Mouse (Mus musculus) heart, embryonic 16.5 days (tissue): Measurements from ENCODE around the gene Lrp8. TPM values are rescaled to one million over a fixed set of nuclear protein-coding genes. Genes with fewer than 3 reads are reported as not detected.

Source experiments
- ATAC-seq: fragments of 200-750 bp; cut with Nextera tagmentation; replicated peaks from 2 replicates; pipeline ENCODE4 v1.8.0; 2017; ENCODE audit warnings: moderate number of reproducible peaks; ENCODE audit not compliant: insufficient read depth, low FRiP score; ENCODE audit errors: extremely low read depth
- H3K27ac ChIP-seq: fragments of 300-500 bp; sonication (generic); 2 replicates; pipeline ENCODE4 v1.5.1; 2014; ENCODE audit warnings: mild to moderate bottlenecking, low read length, control low read depth, moderate library complexity
- H3K27me3 ChIP-seq: fragments of 300-500 bp; sonication (generic); 2 replicates; pipeline ENCODE4 v1.6.1; 2014; ENCODE audit warnings: low read length, mixed read lengths; ENCODE audit not compliant: control insufficient read depth, insufficient read depth
- H3K36me3 ChIP-seq: fragments of 300-500 bp; sonication (generic); 2 replicates; pipeline ENCODE4 v1.6.1; 2014; ENCODE audit not compliant: control insufficient read depth, insufficient read depth
- H3K4me1 ChIP-seq: fragments of 300-500 bp; sonication (generic); 2 replicates; pipeline ENCODE4 v1.6.1; 2014; ENCODE audit warnings: low read length, mixed read lengths; ENCODE audit not compliant: control insufficient read depth, insufficient read depth
- H3K4me2 ChIP-seq: fragments of 300-500 bp; sonication (generic); 2 replicates; pipeline ENCODE4 v1.6.1; 2014; ENCODE audit warnings: low read depth, mild to moderate bottlenecking, control low read depth, low read length
- H3K4me3 ChIP-seq: fragments of 300-500 bp; sonication (generic); 2 replicates; pipeline ENCODE4 v1.5.1; 2014; ENCODE audit warnings: mild to moderate bottlenecking, control low read depth, low read length
- H3K9ac ChIP-seq: fragments of 300-500 bp; sonication (generic); 2 replicates; pipeline ENCODE4 v1.6.1; 2014; ENCODE audit warnings: low read length, control low read depth
- H3K9me3 ChIP-seq: fragments of 300-500 bp; sonication (generic); replicated peaks from 2 replicates; pipeline ENCODE4 v1.6.1; 2016; ENCODE audit warnings: low read length; ENCODE audit not compliant: control insufficient read depth
- WGBS: fragments of 180-500 bp; shearing (Covaris S2); extraction: QIAGEN DNeasy Blood & Tissue Kit; methylation state at CpG from one replicate; pipeline ENCODE4 v1.1.7; 2014; 5-methylcytosine and 5-hydroxymethylcytosine counted together
- polyA plus RNA-seq: library from polyadenylated mRNA; unstranded; fragments of >200 nt; fragmentation: Nextera tagmentation; extraction: Ambion mirVana; gene quantifications from 2 replicates; pipeline ENCODE4 v1.2.1, GENCODE M21; 2015

The Lrp8 gene
- polyA plus RNA-seq, 1 experiment from 2014 or later, result 0.91 TPM

DNA sequence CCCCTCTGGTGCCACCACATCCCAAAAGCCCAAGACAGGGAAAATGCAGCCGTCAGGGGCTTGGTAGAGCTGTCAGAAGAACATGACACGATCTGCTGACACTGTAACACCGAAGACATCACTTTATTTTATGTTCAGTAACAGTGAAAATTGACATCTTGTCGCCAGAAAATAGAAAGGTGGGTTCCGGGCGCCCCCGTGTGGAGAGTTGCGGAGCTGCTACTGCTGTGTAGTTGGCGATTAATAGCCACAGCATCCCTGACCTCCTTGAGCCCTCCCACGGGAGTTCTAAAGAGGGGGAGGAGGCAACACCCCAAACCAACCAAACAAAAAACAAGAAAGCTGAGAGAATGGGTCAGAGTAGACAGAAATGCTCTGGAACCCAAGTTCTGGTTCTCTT is 42.9 kb downstream of the Lrp8 start:
- Histone ChIP-seq H3K4me1 (peaks cover 4% of the 10 kb centered on the region; the same call in 1 of the 2 replicates), H3K4me2 (no peak overlapping the region), H3K36me3 (no peaks in the 10 kb centered on the region), H3K27me3 (peaks cover 31% of the 10 kb centered on the region), H3K4me3 (no peak overlapping the region), H3K9me3 (no peaks in the 10 kb centered on the region), H3K27ac (no peak overlapping the region), H3K9ac (no peak overlapping the region)
- 3% methylated on average over 10 of the region's 10 CpGs for WGBS
- ATAC-seq, result no peak; the same call in 1 of the 2 replicates

DNA sequence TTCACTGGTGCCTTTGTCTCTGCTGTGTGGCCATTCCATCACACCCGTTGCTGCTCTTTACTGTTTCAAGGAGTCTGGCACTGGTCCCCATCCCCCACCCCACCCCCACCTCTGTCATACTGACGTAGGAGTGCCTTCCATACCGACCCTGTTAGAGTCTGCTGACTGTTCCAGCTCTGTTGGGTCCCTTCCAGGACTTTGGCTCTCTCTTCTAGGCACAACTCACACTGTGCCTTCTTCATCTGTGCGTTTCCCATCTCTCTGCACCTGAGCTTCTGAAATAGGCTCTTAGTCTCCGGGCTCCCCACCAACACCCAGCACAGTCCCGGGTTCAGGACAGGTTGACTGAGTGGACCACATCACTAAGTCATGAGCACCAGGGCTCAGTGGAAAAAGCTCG is 44.7 kb downstream of the Lrp8 start:
- H3K4me1 ChIP-seq, result peaks cover 4% of the 10 kb centered on the region; the same call in 1 of the 2 replicates
- no peak for ATAC-seq
- peak overlapping the region; percentile 47; the same call in 1 of the 2 replicates for H3K4me3 ChIP-seq
- H3K27me3 ChIP-seq, result peaks cover 31% of the 10 kb centered on the region
- 60% methylated on average over 7 of the region's 7 CpGs for WGBS
- H3K4me2 ChIP-seq, result no peak overlapping the region
- H3K9me3 ChIP-seq, result no peaks in the 10 kb centered on the region
- H3K27ac ChIP-seq, result no peak overlapping the region
- no peaks in the 10 kb centered on the region for H3K36me3 ChIP-seq
- no peak overlapping the region for H3K9ac ChIP-seq

DNA sequence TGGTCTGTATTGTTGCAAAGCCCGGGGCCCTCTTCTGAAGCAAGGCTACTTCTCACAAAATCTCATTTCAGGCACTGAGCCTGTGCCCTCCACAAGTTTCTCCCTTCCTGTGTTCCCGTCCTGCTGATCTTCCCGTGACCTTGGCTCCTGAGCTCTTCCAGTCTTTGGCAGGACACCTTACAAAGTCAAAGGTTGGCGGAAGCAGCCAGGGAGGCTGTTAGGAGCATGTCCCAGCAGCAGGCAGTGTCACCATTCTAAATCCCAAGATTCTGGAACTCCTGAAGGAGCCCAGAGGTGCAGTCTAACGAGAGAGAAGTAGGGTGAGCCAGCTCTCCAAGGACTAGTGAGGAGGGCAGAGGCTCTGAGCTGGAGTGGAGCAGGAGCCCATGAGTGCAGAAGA is 46.5 kb downstream of the Lrp8 start:
- H3K9me3 ChIP-seq, result no peaks in the 10 kb centered on the region

DNA sequence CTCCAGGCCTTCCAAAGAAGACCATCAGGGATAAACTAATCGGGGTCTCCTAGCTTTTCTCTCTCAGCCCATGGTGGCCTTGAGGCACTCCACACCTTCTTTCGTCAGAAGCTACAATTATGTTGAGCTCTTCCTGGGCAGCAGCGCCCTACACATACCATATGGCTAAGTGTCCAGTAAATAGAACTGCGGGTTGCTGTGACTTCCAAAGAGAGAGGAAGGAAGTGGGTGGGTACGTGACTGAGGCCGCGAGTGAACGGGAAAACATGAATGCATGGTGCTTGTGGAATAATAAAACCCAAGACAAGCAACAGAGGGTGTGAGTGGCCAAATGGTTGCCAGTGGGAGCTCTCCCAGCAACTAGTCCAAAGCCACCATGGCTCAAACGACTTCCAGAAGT is 47.6 kb downstream of the Lrp8 start:
- H3K27ac ChIP-seq, result no peak overlapping the region
- peaks cover 26% of the 10 kb centered on the region for H3K27me3 ChIP-seq
- no peak overlapping the region for H3K9ac ChIP-seq
- 76% methylated on average over 9 of the region's 9 CpGs for WGBS
- no peak overlapping the region for H3K4me3 ChIP-seq
- H3K9me3 ChIP-seq, result no peaks in the 10 kb centered on the region
- no peak for ATAC-seq
- no peak overlapping the region for H3K4me2 ChIP-seq
- no peaks in the 10 kb centered on the region for H3K36me3 ChIP-seq
- H3K4me1 ChIP-seq, result peaks cover 4% of the 10 kb centered on the region; the same call in 1 of the 2 replicates

More for the DNA sequence above, 46.5 kb downstream of the Lrp8 start:
- peaks cover 29% of the 10 kb centered on the region for H3K27me3 ChIP-seq
- no peak overlapping the region for H3K9ac ChIP-seq
- no peak for ATAC-seq
- H3K27ac ChIP-seq, result no peak overlapping the region
- H3K4me1 ChIP-seq, result peaks cover 4% of the 10 kb centered on the region; the same call in 1 of the 2 replicates
- no peaks in the 10 kb centered on the region for H3K36me3 ChIP-seq
- WGBS, result 74% methylated on average over 5 of the region's 5 CpGs
- no peak overlapping the region for H3K4me3 ChIP-seq
- no peak overlapping the region for H3K4me2 ChIP-seq

- H3K4me1 ChIP-seq, result peaks cover 4% of the 10 kb centered on the region; the same call in 1 of the 2 replicates
- 87% methylated on average over 8 of the region's 8 CpGs for WGBS
- H3K4me2 ChIP-seq, result no peak overlapping the region
- no peak overlapping the region for H3K9ac ChIP-seq
- H3K36me3 ChIP-seq, result no peaks in the 10 kb centered on the region
- no peaks in the 10 kb centered on the region for H3K9me3 ChIP-seq
- no peak overlapping the region for H3K4me3 ChIP-seq
- no peak for ATAC-seq
- H3K27ac ChIP-seq, result no peak overlapping the region
- H3K27me3 ChIP-seq, result peaks cover 25% of the 10 kb centered on the region
Measured at GRCm38 (mm10) chr4:107850091-107850490, 48.0 kb downstream of the Lrp8 start.

- Histone ChIP-seq H3K9ac (no peak overlapping the region), H3K4me3 (no peak overlapping the region), H3K27ac (no peak overlapping the region), H3K4me1 (no peaks in the 10 kb centered on the region), H3K27me3 (no peaks in the 10 kb centered on the region), H3K4me2 (no peak overlapping the region), H3K9me3 (no peaks in the 10 kb centered on the region), H3K36me3 (no peaks in the 10 kb centered on the region)
- no peak for ATAC-seq
- 86% methylated on average over 8 of the region's 8 CpGs for WGBS
Measured at GRCm38 (mm10) chr4:107853333-107853732, 51.3 kb downstream of the Lrp8 start.

DNA sequence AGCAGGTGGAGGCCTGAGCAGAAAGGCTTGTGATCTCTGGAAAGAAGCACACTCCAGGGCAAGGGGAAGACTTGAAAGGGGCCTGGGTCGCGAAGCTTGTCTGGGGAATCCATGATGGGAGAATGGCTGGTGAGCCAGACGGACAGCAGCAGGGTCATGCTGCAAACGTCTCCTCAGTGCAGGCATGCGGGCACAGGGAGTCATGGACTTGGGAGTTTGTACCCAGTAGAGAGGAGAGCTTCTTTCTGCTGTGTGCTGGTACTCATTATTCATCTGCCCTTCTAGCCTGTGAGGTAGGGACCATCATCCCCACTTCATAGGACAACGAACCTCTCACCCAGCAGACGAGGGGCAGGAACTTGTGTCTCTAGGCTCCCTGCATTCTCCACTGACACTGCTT is 51.8 kb downstream of the Lrp8 start:
- Histone ChIP-seq H3K4me2 (no peak overlapping the region), H3K9ac (no peak overlapping the region), H3K27ac (no peak overlapping the region), H3K27me3 (no peaks in the 10 kb centered on the region), H3K9me3 (no peaks in the 10 kb centered on the region), H3K36me3 (no peaks in the 10 kb centered on the region), H3K4me3 (no peak overlapping the region), H3K4me1 (no peaks in the 10 kb centered on the region)
- whole genome bisulfite sequencing, result 87% methylated on average over 7 of the region's 7 CpGs
- ATAC-seq, result no peak

DNA sequence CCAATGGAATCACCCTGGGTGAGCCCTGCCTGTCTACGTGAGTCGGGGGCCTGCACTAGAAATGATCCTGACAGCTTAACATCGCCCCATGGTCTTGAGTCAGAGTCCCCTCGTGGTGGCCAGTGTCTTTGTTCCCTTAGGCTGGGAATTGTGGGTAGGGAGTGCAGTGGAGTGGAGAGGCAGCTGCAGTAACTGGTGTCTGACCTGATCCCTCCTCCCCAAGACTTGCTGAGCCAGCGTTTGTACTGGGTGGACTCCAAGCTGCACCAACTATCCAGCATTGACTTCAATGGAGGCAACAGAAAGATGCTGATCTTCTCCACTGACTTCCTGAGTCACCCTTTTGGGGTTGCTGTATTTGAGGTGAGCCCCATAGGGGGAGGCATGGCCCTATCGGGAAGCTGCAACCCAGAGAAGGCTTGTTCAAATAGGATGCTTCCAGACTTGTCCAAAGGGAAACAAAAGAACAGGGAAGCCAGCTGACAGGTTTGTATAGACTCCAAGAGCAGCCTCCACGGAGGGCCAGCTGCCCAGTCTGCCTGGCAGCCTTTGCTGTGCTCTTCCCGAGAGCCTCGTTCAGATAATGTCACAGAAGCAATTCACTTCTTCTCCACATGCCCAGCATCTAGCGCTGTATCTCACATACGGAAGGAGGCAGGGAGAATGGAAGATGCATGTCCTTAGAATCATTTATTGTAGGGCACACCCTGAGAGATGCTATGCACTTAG is 55.1 kb downstream of the Lrp8 start:
- no peaks in the 10 kb centered on the region for H3K4me1 ChIP-seq
- H3K9ac ChIP-seq, result no peak overlapping the region
- H3K4me3 ChIP-seq, result no peak overlapping the region
- no peaks in the 10 kb centered on the region for H3K9me3 ChIP-seq
- no peaks in the 10 kb centered on the region for H3K27me3 ChIP-seq
- no peak overlapping the region for H3K27ac ChIP-seq
- 67% methylated on average over 11 of the region's 11 CpGs for WGBS
- ATAC-seq, result no peak
- H3K36me3 ChIP-seq, result no peaks in the 10 kb centered on the region
- H3K4me2 ChIP-seq, result no peak overlapping the region

- H3K36me3 ChIP-seq, result no peaks in the 10 kb centered on the region
- no peak for ATAC-seq
- no peak overlapping the region for H3K9ac ChIP-seq
- no peak overlapping the region for H3K4me2 ChIP-seq
- WGBS, result 76% methylated on average over 7 of the region's 7 CpGs
- H3K27me3 ChIP-seq, result no peaks in the 10 kb centered on the region
- H3K27ac ChIP-seq, result no peak overlapping the region
- no peaks in the 10 kb centered on the region for H3K9me3 ChIP-seq
- no peak overlapping the region for H3K4me3 ChIP-seq
- no peaks in the 10 kb centered on the region for H3K4me1 ChIP-seq
Measured at GRCm38 (mm10) chr4:107858995-107859394, 56.9 kb downstream of the Lrp8 start.
